Mouse (Mus musculus) heart, embryonic 11.5 days (tissue): ENCODE results near the gene Atg10. TPM values are rescaled to one million over a fixed set of nuclear protein-coding genes. Genes with fewer than 3 reads are reported as not detected.

Experiments used
- ATAC-seq: fragments of 200-750 bp; cut with Nextera tagmentation; replicated peaks from 2 replicates; pipeline ENCODE4 v1.8.0; 2017; ENCODE audit warnings: moderate library complexity; ENCODE audit not compliant: insufficient number of reproducible peaks, low FRiP score, low TSS enrichment
- H3K27ac ChIP-seq: fragments of 300-500 bp; sonication (generic); 2 replicates; pipeline ENCODE4 v1.5.1; 2014; ENCODE audit warnings: mild to moderate bottlenecking, low read depth, low read length
- H3K27me3 ChIP-seq: fragments of 300-500 bp; sonication (generic); 2 replicates; pipeline ENCODE4 v1.6.1; 2014; ENCODE audit warnings: mild to moderate bottlenecking, low read length, mixed read lengths; ENCODE audit not compliant: control insufficient read depth, insufficient read depth
- H3K36me3 ChIP-seq: fragments of 300-500 bp; sonication (generic); 2 replicates; pipeline ENCODE4 v1.6.1; 2014; ENCODE audit warnings: mild to moderate bottlenecking, low read length, moderate library complexity, mixed read lengths; ENCODE audit not compliant: control insufficient read depth, insufficient read depth
- H3K4me1 ChIP-seq: fragments of 300-500 bp; sonication (generic); 2 replicates; pipeline ENCODE4 v1.6.1; 2014; ENCODE audit warnings: low read length; ENCODE audit not compliant: control insufficient read depth, insufficient read depth
- H3K4me2 ChIP-seq: fragments of 300-500 bp; sonication (generic); 2 replicates; pipeline ENCODE4 v1.6.1; 2014; ENCODE audit warnings: mild to moderate bottlenecking, moderate library complexity
- H3K4me3 ChIP-seq: fragments of 300-500 bp; sonication (generic); 2 replicates; pipeline ENCODE4 v1.5.1; 2014; ENCODE audit warnings: low read depth, low read length
- H3K9ac ChIP-seq: fragments of 300-500 bp; sonication (generic); 2 replicates; pipeline ENCODE4 v1.6.1; 2014; ENCODE audit warnings: mild to moderate bottlenecking, low read depth, low read length, moderate library complexity
- H3K9me3 ChIP-seq: fragments of 300-500 bp; sonication (generic); replicated peaks from 2 replicates; pipeline ENCODE4 v1.6.1; 2016; ENCODE audit warnings: low read length; ENCODE audit not compliant: control insufficient read depth
- WGBS: fragments of 180-500 bp; shearing (Covaris S2); extraction: QIAGEN DNeasy Blood & Tissue Kit; methylation state at CpG from one replicate; pipeline ENCODE4 v1.1.7; 2014; ENCODE audit not compliant: insufficient replicate concordance; 5-methylcytosine and 5-hydroxymethylcytosine counted together
- polyA plus RNA-seq: library from polyadenylated mRNA; unstranded; fragments of >200 nt; fragmentation: Nextera tagmentation; extraction: Ambion mirVana; gene quantifications from 2 replicates; pipeline ENCODE4 v1.2.1, GENCODE M21; 2014

Gene Atg10
- polyA plus RNA-seq, 1 experiment from 2014 or later = 23.0 TPM

DNA sequence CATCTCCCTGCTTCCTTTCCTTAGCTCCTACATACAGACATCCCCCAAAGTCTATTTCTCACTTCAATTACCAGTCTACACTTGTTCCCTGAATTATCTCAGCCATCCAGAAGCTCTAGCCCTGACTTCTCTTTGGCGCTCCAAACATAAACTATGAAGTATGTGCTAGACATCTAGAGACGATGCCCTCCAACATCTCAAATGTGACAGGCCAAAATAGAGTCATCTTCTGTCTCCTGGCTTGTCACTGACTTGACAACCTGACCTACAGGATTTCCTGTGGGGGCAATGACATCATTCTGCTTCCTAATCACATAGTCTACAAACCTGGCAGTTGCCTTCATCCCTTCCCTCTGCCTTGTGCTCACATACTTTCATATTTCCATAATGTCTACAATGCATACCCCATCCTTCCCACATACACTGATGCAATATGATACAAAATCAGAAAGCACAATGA lies 132.0 kb downstream of the Atg10 start:
- Histone ChIP-seq H3K27ac (no peak overlapping the region), H3K4me2 (no peak overlapping the region), H3K36me3 (no peaks in the 10 kb centered on the region), H3K4me1 (no peaks in the 10 kb centered on the region), H3K9me3 (no peaks in the 10 kb centered on the region), H3K4me3 (no peak overlapping the region), H3K9ac (no peak overlapping the region), H3K27me3 (no peaks in the 10 kb centered on the region)
- WGBS = 82% methylated on average over 2 of the region's 2 CpGs
- ATAC-seq = no peak

GRCm38 (mm10) chr13:91090861-91091730 lies 132.7 kb downstream of the Atg10 start:
- Histone ChIP-seq H3K27me3 (no peaks in the 10 kb centered on the region), H3K9ac (no peak overlapping the region), H3K4me3 (no peak overlapping the region), H3K27ac (no peak overlapping the region), H3K36me3 (no peaks in the 10 kb centered on the region), H3K4me1 (no peaks in the 10 kb centered on the region), H3K4me2 (no peak overlapping the region), H3K9me3 (no peaks in the 10 kb centered on the region)
- ATAC-seq = no peak
- 58% methylated on average over 4 of the region's 4 CpGs for WGBS

DNA sequence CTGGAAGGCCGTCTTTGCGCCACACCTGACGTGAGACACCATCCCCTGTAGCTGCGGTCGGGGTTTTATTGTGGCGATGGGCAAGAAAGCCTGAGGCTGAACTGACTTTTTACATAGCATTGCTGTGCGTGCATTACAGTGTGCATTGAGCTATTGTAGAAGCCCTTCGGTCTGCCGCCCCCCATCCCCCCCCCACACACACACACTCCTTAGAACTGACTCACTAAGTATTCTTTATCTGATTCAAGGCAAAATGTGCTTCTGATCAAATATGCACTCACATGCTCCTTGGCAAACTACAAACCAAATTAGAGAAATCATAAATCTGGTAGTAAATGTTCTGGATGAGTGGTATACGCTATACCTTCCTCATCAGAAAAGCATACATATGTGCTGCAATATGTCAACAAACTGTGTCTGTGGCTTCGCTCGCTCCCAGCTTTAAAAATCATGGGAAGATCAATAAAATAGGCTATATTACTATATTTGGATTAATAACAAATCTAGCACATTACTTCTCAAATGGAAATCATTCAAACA lies 137.3 kb downstream of the Atg10 start:
- WGBS = 90% methylated on average over 12 of the region's 12 CpGs
- Histone ChIP-seq H3K4me2 (no peak overlapping the region), H3K4me1 (no peaks in the 10 kb centered on the region), H3K27me3 (no peaks in the 10 kb centered on the region), H3K9ac (no peak overlapping the region), H3K36me3 (no peaks in the 10 kb centered on the region), H3K4me3 (no peak overlapping the region), H3K9me3 (no peaks in the 10 kb centered on the region), H3K27ac (no peak overlapping the region)
- ATAC-seq = no peak

DNA sequence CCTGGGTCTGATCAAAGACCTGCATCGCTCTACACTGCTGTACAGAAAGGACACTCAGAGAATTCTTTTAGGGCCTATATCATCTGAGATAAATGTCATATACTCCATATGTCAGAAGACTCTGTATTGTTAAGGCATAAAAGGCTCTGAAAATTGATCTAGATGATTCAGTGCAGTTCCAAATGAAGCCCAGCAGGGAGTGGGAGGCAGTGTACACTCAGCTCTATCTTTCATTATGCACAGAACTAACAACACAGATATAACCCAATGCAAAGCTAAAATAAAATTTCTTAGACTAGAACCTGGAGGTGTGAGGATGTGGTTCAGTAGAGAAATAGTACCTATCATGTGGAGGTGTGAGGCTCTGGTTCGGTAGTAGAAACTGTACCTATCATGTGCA lies 151.4 kb downstream of the Atg10 start:
- no peaks in the 10 kb centered on the region for H3K27me3 ChIP-seq
- no peak overlapping the region for H3K4me2 ChIP-seq
- H3K9me3 ChIP-seq = no peaks in the 10 kb centered on the region
- no peak overlapping the region for H3K9ac ChIP-seq
- H3K36me3 ChIP-seq = no peaks in the 10 kb centered on the region
- ATAC-seq = no peak
- WGBS = 89% methylated on average over 2 of the region's 2 CpGs
- no peak overlapping the region for H3K27ac ChIP-seq
- no peak overlapping the region for H3K4me3 ChIP-seq
- H3K4me1 ChIP-seq = no peaks in the 10 kb centered on the region

DNA sequence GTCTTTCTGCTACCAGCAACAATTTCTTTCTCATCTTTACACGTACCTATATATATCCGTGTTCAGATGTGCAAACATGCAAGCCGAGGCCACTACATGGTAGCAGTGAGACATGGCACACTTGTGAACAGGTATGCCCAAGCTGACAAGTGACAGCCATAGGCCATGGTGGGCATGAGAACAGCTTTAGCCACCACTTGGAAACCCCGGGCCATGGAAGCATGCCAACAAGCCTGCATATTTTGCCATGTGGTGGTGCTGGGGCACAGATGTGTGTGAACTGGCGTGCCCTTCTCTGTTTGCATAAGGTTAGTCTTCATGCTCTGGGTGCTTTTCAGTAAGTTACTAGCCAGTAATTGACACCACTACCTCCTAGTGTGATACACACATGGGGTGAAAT lies 162.9 kb downstream of the Atg10 start:
- no peaks in the 10 kb centered on the region for H3K27me3 ChIP-seq
- ATAC-seq = no peak
- H3K4me2 ChIP-seq = no peak overlapping the region
- H3K27ac ChIP-seq = no peak overlapping the region
- no peak overlapping the region for H3K9ac ChIP-seq
- WGBS = 79% methylated on average over 5 of the region's 5 CpGs
- H3K4me1 ChIP-seq = no peaks in the 10 kb centered on the region
- no peaks in the 10 kb centered on the region for H3K36me3 ChIP-seq
- no peaks in the 10 kb centered on the region for H3K9me3 ChIP-seq
- H3K4me3 ChIP-seq = no peak overlapping the region

GRCm38 (mm10) chr13:91048171-91048570 lies 175.6 kb downstream of the Atg10 start:
- no peak overlapping the region for H3K4me2 ChIP-seq
- H3K27me3 ChIP-seq = no peaks in the 10 kb centered on the region
- H3K9me3 ChIP-seq = no peaks in the 10 kb centered on the region
- ATAC-seq = no peak
- H3K9ac ChIP-seq = no peak overlapping the region
- no peak overlapping the region for H3K27ac ChIP-seq
- no peaks in the 10 kb centered on the region for H3K4me1 ChIP-seq
- 80% methylated on average over 4 of the region's 4 CpGs for WGBS
- H3K4me3 ChIP-seq = no peak overlapping the region
- no peaks in the 10 kb centered on the region for H3K36me3 ChIP-seq

DNA sequence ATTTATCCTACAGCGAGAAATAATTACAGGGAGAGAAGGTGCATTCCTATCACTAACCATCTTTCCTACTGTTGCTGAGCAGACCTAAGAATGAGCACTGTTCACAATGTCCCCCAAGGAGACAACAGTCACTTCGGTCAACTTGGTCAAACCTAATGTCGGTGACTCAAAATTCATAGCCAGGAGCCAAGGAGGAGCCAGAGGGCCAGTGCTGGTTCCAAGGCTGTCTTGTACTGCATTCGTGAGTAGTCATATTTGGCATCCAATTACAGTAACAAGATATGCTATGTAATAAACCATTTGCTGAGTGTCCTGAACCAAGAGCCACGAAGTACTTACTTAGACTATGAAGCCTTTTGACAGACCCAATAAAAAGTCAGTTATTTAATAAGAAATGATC lies 176.9 kb downstream of the Atg10 start:
- H3K27me3 ChIP-seq = no peaks in the 10 kb centered on the region
- no peaks in the 10 kb centered on the region for H3K9me3 ChIP-seq
- no peaks in the 10 kb centered on the region for H3K36me3 ChIP-seq
- H3K4me3 ChIP-seq = no peak overlapping the region
- no peaks in the 10 kb centered on the region for H3K4me1 ChIP-seq
- no peak overlapping the region for H3K9ac ChIP-seq
- no peak for ATAC-seq
- H3K4me2 ChIP-seq = no peak overlapping the region
- 80% methylated on average over 5 of the region's 5 CpGs for WGBS
- H3K27ac ChIP-seq = no peak overlapping the region

GRCm38 (mm10) chr13:91041236-91041635 lies 182.5 kb downstream of the Atg10 start:
- WGBS = 81% methylated on average over 1 of the region's 1 CpGs
- ATAC-seq = no peak
- no peaks in the 10 kb centered on the region for H3K27me3 ChIP-seq
- H3K4me1 ChIP-seq = no peaks in the 10 kb centered on the region; the same call in 1 of the 2 replicates
- H3K36me3 ChIP-seq = no peaks in the 10 kb centered on the region
- H3K9ac ChIP-seq = no peak overlapping the region
- no peaks in the 10 kb centered on the region for H3K9me3 ChIP-seq
- H3K4me3 ChIP-seq = no peak overlapping the region
- no peak overlapping the region for H3K4me2 ChIP-seq
- no peak overlapping the region for H3K27ac ChIP-seq

GRCm38 (mm10) chr13:91040421-91040820 lies 183.3 kb downstream of the Atg10 start:
- no peak overlapping the region for H3K9ac ChIP-seq
- H3K9me3 ChIP-seq = no peaks in the 10 kb centered on the region
- no peaks in the 10 kb centered on the region for H3K36me3 ChIP-seq
- H3K4me2 ChIP-seq = no peak overlapping the region
- ATAC-seq = no peak
- no peak overlapping the region for H3K4me3 ChIP-seq
- H3K27me3 ChIP-seq = no peaks in the 10 kb centered on the region
- H3K27ac ChIP-seq = no peak overlapping the region
- H3K4me1 ChIP-seq = no peaks in the 10 kb centered on the region; the same call in 1 of the 2 replicates
